Mouse (Mus musculus): ENCODE measurements at regions not wholly inside any gene's neighbourhood (a gene's known extent, or its start where the extent isn't known, plus 50 kb on each side); places are given as distances from the start of the nearest gene placed in this dataset.

DNA sequence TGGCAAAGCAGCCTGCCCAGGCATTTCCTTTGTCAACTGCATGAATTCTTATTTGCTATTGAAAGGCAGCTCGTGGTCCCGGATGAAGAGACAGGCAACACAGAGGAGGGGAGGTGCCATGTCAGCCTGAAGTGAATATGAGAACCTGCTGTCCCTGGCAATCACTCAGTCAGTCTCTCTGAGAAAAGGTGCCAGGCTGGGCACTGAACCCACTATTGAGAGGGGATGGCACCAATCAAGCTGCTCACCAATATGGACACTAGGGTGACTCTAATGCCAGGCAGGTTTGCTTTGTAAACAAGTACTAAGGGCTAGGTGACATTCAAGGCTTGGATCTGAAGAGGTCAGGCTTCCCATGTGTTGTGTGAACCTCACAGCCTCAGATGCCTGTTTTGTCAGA lies 222.0 kb upstream of the Wscd1 start:
- Histone ChIP-seq H3K36me3 (no peaks in the 10 kb centered on the region), H3K4me2 (replicated peaks) (no peak overlapping the region), H3K4me1 (no peaks in the 10 kb centered on the region), H3K9me3 (no peaks in the 10 kb centered on the region), H3K27ac (no peak overlapping the region), H3K27me3 (replicated peaks) (no peaks in the 10 kb centered on the region), H3K9ac (no peak overlapping the region), H3K4me3 (no peak overlapping the region)
- ATAC-seq (ENCODE audit: low FRiP score, low read depth): no peak
- WGBS: 85% methylated on average over 2 of the region's 2 CpGs

- no peak overlapping the region for H3K27ac ChIP-seq
- 96% methylated on average over 4 of the region's 4 CpGs for whole genome bisulfite sequencing
- H3K4me1 ChIP-seq: no peaks in the 10 kb centered on the region
- H3K27me3 ChIP-seq (replicated peaks): no peaks in the 10 kb centered on the region
- H3K9me3 ChIP-seq: no peaks in the 10 kb centered on the region
- H3K9ac ChIP-seq: no peak overlapping the region
- no peak overlapping the region for H3K4me3 ChIP-seq
- no peaks in the 10 kb centered on the region for H3K36me3 ChIP-seq
- no peak for ATAC-seq (ENCODE audit: low FRiP score, low read depth)
- H3K4me2 ChIP-seq (replicated peaks): no peak overlapping the region
These were observed 221.1 kb upstream of the Wscd1 start for GRCm38 (mm10) chr11:71528588-71528987.

GRCm38 (mm10) chr11:71541178-71541845 lies 208.4 kb upstream of the Wscd1 start:
- Histone ChIP-seq H3K9ac (no peak overlapping the region), H3K9me3 (peaks cover 13% of the 10 kb centered on the region), H3K4me2 (replicated peaks) (no peak overlapping the region), H3K4me3 (no peak overlapping the region), H3K27me3 (replicated peaks) (no peaks in the 10 kb centered on the region), H3K36me3 (no peaks in the 10 kb centered on the region), H3K4me1 (peaks cover 4% of the 10 kb centered on the region; the same call in 1 of the 2 replicates), H3K27ac (no peak overlapping the region)
- ATAC-seq (ENCODE audit: low FRiP score, low read depth): no peak
- 51% methylated on average over 6 of the region's 6 CpGs for WGBS

GRCm38 (mm10) chr11:71557412-71557811 lies 192.3 kb upstream of the Wscd1 start:
- Histone ChIP-seq H3K4me3 (no peak overlapping the region), H3K27ac (no peak overlapping the region), H3K27me3 (replicated peaks) (no peaks in the 10 kb centered on the region), H3K9me3 (no peaks in the 10 kb centered on the region), H3K9ac (no peak overlapping the region), H3K4me2 (replicated peaks) (no peak overlapping the region), H3K36me3 (no peaks in the 10 kb centered on the region), H3K4me1 (no peaks in the 10 kb centered on the region)
- 87% methylated on average over 3 of the region's 3 CpGs for WGBS
- no peak for ATAC-seq (ENCODE audit: low FRiP score, low read depth)

GRCm38 (mm10) chr11:71564831-71565230 lies 184.9 kb upstream of the Wscd1 start:
- no peaks in the 10 kb centered on the region for H3K36me3 ChIP-seq
- H3K4me1 ChIP-seq: no peaks in the 10 kb centered on the region
- H3K4me2 ChIP-seq (replicated peaks): no peak overlapping the region
- ATAC-seq (ENCODE audit: low FRiP score, low read depth): no peak
- no peak overlapping the region for H3K4me3 ChIP-seq
- H3K27ac ChIP-seq: no peak overlapping the region
- no peaks in the 10 kb centered on the region for H3K27me3 ChIP-seq (replicated peaks)
- no peak overlapping the region for H3K9ac ChIP-seq
- 0 out of 2 replicates have a peak, but pooled peaks cover 2% of the 10 kb centered on the region for H3K9me3 ChIP-seq

- Histone ChIP-seq H3K4me3 (no peak overlapping the region), H3K9ac (no peak overlapping the region), H3K36me3 (no peaks in the 10 kb centered on the region), H3K4me1 (peaks cover 16% of the 10 kb centered on the region), H3K27me3 (replicated peaks) (no peaks in the 10 kb centered on the region), H3K27ac (no peak overlapping the region), H3K4me2 (replicated peaks) (no peak overlapping the region), H3K9me3 (no peaks in the 10 kb centered on the region)
- WGBS: 51% methylated on average over 5 of the region's 5 CpGs
- ATAC-seq (ENCODE audit: low FRiP score, low read depth): no peak
These were observed 172.9 kb upstream of the Wscd1 start for GRCm38 (mm10) chr11:71576801-71577200.

DNA sequence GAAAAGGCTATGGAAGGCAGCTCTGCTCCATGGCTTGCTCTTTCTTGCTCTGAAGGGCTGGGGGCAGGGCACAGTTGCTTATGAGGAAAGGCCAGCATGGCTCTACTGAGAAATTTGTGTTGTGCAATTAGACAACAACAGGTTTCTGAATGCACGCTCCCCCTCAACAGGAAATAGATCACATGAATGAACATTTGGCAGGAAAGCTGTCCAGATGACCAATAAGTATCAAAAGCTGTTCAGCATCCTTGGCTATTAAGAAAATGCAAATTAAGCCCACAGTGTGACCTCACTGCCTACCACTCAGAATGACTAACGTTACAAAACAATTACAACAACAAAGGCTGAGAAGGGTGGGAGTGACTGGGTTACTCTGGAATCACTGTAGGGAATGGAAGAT lies 167.9 kb upstream of the Wscd1 start:
- H3K9me3 ChIP-seq: no peaks in the 10 kb centered on the region
- ATAC-seq (ENCODE audit: low FRiP score, low read depth): no peak
- H3K4me3 ChIP-seq: no peak overlapping the region
- H3K4me2 ChIP-seq (replicated peaks): no peak overlapping the region
- no peaks in the 10 kb centered on the region for H3K36me3 ChIP-seq
- H3K27me3 ChIP-seq (replicated peaks): no peaks in the 10 kb centered on the region
- peaks cover 4% of the 10 kb centered on the region; the same call in 1 of the 2 replicates for H3K4me1 ChIP-seq
- WGBS: 33% methylated on average over 2 of the region's 2 CpGs
- H3K27ac ChIP-seq: no peak overlapping the region
- H3K9ac ChIP-seq: no peak overlapping the region

GRCm38 (mm10) chr11:71591014-71591413 lies 158.7 kb upstream of the Wscd1 start:
- H3K27me3 ChIP-seq (replicated peaks): no peaks in the 10 kb centered on the region
- H3K4me1 ChIP-seq: no peaks in the 10 kb centered on the region; the same call in 1 of the 2 replicates
- no peak for ATAC-seq (ENCODE audit: low FRiP score, low read depth)
- no peak overlapping the region for H3K4me2 ChIP-seq (replicated peaks)
- WGBS: 92% methylated on average over 6 of the region's 6 CpGs
- H3K4me3 ChIP-seq: no peak overlapping the region
- no peaks in the 10 kb centered on the region for H3K36me3 ChIP-seq
- no peak overlapping the region for H3K9ac ChIP-seq
- no peaks in the 10 kb centered on the region for H3K9me3 ChIP-seq
- no peak overlapping the region for H3K27ac ChIP-seq

GRCm38 (mm10) chr11:71594250-71594847 lies 155.4 kb upstream of the Wscd1 start:
- no peak overlapping the region for H3K9ac ChIP-seq
- H3K4me1 ChIP-seq: no peaks in the 10 kb centered on the region; the same call in 1 of the 2 replicates
- 66% methylated on average over 6 of the region's 6 CpGs for WGBS
- no peaks in the 10 kb centered on the region for H3K36me3 ChIP-seq
- H3K9me3 ChIP-seq: no peaks in the 10 kb centered on the region
- H3K27me3 ChIP-seq (replicated peaks): no peaks in the 10 kb centered on the region
- no peak overlapping the region for H3K27ac ChIP-seq
- no peak overlapping the region for H3K4me3 ChIP-seq
- H3K4me2 ChIP-seq (replicated peaks): no peak overlapping the region
- no peak for ATAC-seq (ENCODE audit: low FRiP score, low read depth)

GRCm38 (mm10) chr11:71597709-71598108 lies 152.0 kb upstream of the Wscd1 start:
- ATAC-seq (ENCODE audit: low FRiP score, low read depth): no peak
- Histone ChIP-seq H3K36me3 (no peaks in the 10 kb centered on the region), H3K4me2 (replicated peaks) (no peak overlapping the region), H3K9me3 (no peaks in the 10 kb centered on the region), H3K4me3 (no peak overlapping the region), H3K27me3 (replicated peaks) (no peaks in the 10 kb centered on the region), H3K9ac (no peak overlapping the region), H3K27ac (no peak overlapping the region), H3K4me1 (peaks cover 5% of the 10 kb centered on the region; the same call in 1 of the 2 replicates)
- 96% methylated on average over 1 of the region's 1 CpGs for WGBS

DNA sequence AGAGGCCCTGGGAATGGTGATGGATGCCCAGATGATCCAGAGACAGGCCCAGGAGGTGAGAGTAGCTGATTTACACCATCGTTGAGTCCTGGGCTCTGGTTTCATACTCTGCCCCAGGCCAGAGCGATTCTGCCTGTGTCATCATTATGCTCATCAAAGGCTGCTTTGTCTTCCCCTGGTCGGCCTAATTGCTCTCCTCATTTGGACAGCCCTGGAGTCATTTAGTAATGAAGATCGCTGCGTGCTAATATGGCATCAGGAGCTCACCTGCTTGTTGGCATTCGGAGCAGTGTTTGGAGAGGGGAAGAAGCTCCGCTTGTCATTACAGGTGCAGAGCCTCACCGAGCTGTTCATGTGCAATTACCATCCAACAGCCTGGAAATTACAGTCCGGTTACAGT lies 138.9 kb upstream of the Wscd1 start:
- 47% methylated on average over 9 of the region's 9 CpGs for WGBS
- no peaks in the 10 kb centered on the region for H3K9me3 ChIP-seq
- H3K4me2 ChIP-seq (replicated peaks): no peak overlapping the region
- no peak for ATAC-seq (ENCODE audit: low FRiP score, low read depth)
- H3K36me3 ChIP-seq: no peaks in the 10 kb centered on the region
- H3K9ac ChIP-seq: no peak overlapping the region
- H3K27ac ChIP-seq: no peak overlapping the region
- H3K4me1 ChIP-seq: 0 out of 2 replicates have a peak, but pooled peaks cover 4% of the 10 kb centered on the region
- H3K4me3 ChIP-seq: no peak overlapping the region
- H3K27me3 ChIP-seq (replicated peaks): no peaks in the 10 kb centered on the region

DNA sequence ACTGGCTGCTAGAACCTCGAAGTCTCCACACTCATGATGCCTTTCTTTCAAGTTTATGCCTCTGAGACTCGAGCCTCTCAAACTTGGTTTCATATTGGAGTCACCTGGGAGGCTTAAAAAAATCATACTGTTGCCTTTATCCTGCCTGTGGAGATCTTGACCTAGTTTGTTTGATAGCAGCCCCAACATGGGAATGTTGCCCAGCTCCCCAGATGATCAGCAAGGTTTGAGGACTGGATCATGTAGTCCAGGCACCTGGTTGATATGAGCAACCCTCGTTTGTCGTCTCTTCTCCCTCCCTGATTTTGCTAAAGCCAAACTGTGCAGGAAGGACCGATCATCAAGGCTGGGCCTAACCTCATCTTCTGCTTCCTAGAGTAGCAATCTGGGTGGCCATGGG lies 134.2 kb upstream of the Wscd1 start:
- Histone ChIP-seq H3K36me3 (no peaks in the 10 kb centered on the region), H3K9ac (no peak overlapping the region), H3K4me3 (no peak overlapping the region), H3K9me3 (no peaks in the 10 kb centered on the region), H3K4me1 (0 out of 2 replicates have a peak, but pooled peaks cover 4% of the 10 kb centered on the region), H3K4me2 (replicated peaks) (no peak overlapping the region), H3K27me3 (replicated peaks) (no peaks in the 10 kb centered on the region), H3K27ac (no peak overlapping the region)
- ATAC-seq (ENCODE audit: low FRiP score, low read depth): no peak
- WGBS: 83% methylated on average over 5 of the region's 5 CpGs

Measured in neural tube, embryonic 12.5 days (tissue).